Mouse (Mus musculus): ENCODE measurements around the gene Ms4a18. TPM values are rescaled to one million over a fixed set of nuclear protein-coding genes. Genes with fewer than 3 reads are reported as not detected.

Ms4a18 gene
- polyA plus RNA-seq, 1 experiment from 2014 or later, result not detected

- Histone ChIP-seq H3K9ac (no peak overlapping the region), H3K27me3 (no peaks in the 10 kb centered on the region), H3K4me2 (no peak overlapping the region), H3K4me1 (no peaks in the 10 kb centered on the region), H3K4me3 (no peak overlapping the region), H3K9me3 (no peaks in the 10 kb centered on the region), H3K36me3 (no peaks in the 10 kb centered on the region), H3K27ac (no peak overlapping the region)
- no peak for ATAC-seq (ENCODE audit: insufficient number of reproducible peaks, low FRiP score, low TSS enrichment, low read depth)
Observed at GRCm38 (mm10) chr19:11037570-11037969, 19.7 kb upstream of the Ms4a18 start.

DNA sequence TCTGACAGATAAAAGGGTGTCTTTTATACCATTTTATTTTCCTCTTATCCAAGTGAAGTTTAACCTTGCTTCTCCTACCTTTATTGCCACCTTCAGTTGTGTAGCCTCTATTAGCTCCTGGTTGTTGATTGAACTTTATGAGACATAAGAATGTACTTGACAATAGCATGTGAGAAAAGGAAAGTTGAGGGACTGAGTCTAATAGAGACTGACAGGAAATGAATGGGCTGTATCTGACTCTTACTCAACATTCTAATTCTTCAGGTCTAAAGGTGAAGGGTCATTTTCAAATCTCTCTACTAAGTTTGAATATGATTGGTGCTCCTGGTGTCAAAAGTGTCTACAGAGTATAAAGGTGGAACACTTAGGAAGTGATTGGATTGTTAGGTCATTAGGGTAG is 4.6 kb upstream of the Ms4a18 start:
- no peak overlapping the region for H3K4me3 ChIP-seq
- H3K4me2 ChIP-seq, result no peak overlapping the region
- ATAC-seq (ENCODE audit: insufficient number of reproducible peaks, low FRiP score, low TSS enrichment, low read depth), result no peak
- no peak overlapping the region for H3K9ac ChIP-seq
- H3K27me3 ChIP-seq, result no peaks in the 10 kb centered on the region
- H3K36me3 ChIP-seq, result no peaks in the 10 kb centered on the region
- no peaks in the 10 kb centered on the region for H3K9me3 ChIP-seq
- H3K4me1 ChIP-seq, result no peaks in the 10 kb centered on the region
- no peak overlapping the region for H3K27ac ChIP-seq

GRCm38 (mm10) chr19:11017251-11017650 is 580 bp downstream of the Ms4a18 start:
- no peak for ATAC-seq (ENCODE audit: insufficient number of reproducible peaks, low FRiP score, low TSS enrichment, low read depth)
- Histone ChIP-seq H3K9me3 (no peaks in the 10 kb centered on the region), H3K9ac (no peak overlapping the region), H3K4me3 (no peak overlapping the region), H3K36me3 (no peaks in the 10 kb centered on the region), H3K4me2 (no peak overlapping the region), H3K27me3 (no peaks in the 10 kb centered on the region), H3K4me1 (no peaks in the 10 kb centered on the region), H3K27ac (no peak overlapping the region)
- 72% methylated on average over 2 of the region's 2 CpGs for WGBS

DNA sequence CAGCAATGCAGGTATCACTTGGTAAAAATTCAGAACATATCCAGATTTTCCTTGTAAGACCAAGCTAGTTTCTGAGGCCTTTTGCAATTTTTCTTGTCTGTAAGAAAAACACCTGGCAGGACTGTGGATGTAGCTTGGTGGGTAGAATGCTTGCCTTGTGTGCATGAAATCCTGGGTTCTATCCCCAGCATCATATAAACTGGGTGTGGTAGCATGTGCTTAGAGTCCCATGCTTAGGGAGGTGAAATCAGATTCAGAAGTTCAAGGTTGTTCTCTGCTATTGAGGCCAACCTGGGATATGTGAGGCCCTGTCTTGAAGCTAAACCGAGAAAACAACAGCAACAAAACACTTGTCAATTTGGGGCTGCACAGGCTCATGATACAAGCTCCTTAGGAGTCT is 1.8 kb downstream of the Ms4a18 start:
- no peak overlapping the region for H3K4me2 ChIP-seq
- no peaks in the 10 kb centered on the region for H3K4me1 ChIP-seq
- no peak overlapping the region for H3K9ac ChIP-seq
- no peak for ATAC-seq (ENCODE audit: insufficient number of reproducible peaks, low FRiP score, low TSS enrichment, low read depth)
- H3K27me3 ChIP-seq, result no peaks in the 10 kb centered on the region
- no peak overlapping the region for H3K4me3 ChIP-seq
- WGBS, result 78% methylated on average over 1 of the region's 1 CpGs
- no peaks in the 10 kb centered on the region for H3K36me3 ChIP-seq
- no peak overlapping the region for H3K27ac ChIP-seq
- no peaks in the 10 kb centered on the region for H3K9me3 ChIP-seq

DNA sequence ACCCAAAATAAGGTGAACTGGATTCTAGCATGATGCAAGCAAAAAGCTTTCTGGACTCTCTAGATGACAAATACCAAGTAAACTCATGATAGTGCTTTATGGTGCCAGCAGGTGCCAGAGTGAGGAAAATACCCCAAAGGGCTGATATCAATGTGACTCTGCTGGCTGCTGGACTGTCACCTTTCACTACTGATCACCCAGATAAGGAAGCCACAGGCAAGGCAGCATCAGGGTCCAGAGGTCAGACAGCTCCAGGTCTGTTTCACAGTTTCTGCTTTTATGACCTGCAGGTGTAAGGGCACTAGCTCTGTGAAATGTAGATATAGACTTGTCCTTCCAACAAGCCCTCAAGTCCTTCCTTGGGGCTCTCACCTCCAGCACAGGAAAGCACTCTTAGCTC is 2.4 kb downstream of the Ms4a18 start:
- ATAC-seq (ENCODE audit: insufficient number of reproducible peaks, low FRiP score, low TSS enrichment, low read depth), result no peak
- Histone ChIP-seq H3K27me3 (no peaks in the 10 kb centered on the region), H3K4me1 (no peaks in the 10 kb centered on the region), H3K36me3 (no peaks in the 10 kb centered on the region), H3K9me3 (no peaks in the 10 kb centered on the region), H3K4me3 (no peak overlapping the region), H3K27ac (no peak overlapping the region), H3K9ac (no peak overlapping the region), H3K4me2 (no peak overlapping the region)

GRCm38 (mm10) chr19:10993150-10993549 is 24.7 kb downstream of the Ms4a18 start, which contains the start of gene Ms4a15:
Gene Ms4a15 (minus strand): TSS chr19:10993250.
- Histone ChIP-seq H3K27me3 (peaks cover 4% of the 10 kb centered on the region; the same call in 1 of the 2 replicates), H3K4me3 (no peak within 1 kb of the TSS), H3K4me2 (no peak within 1 kb of the TSS), H3K4me1 (no peaks in the 10 kb centered on the region), H3K9ac (no peak within 1 kb of the TSS), H3K9me3 (no peaks in the 10 kb centered on the region), H3K27ac (no peak within 1 kb of the TSS), H3K36me3 (no peaks in the 10 kb centered on the region)
- no peak for ATAC-seq (ENCODE audit: insufficient number of reproducible peaks, low FRiP score, low TSS enrichment, low read depth)
- WGBS, result 92% methylated on average over 7 of the region's 7 CpGs

GRCm38 (mm10) chr19:10991911-10992310 is 25.9 kb downstream of the Ms4a18 start:
- ATAC-seq (ENCODE audit: insufficient number of reproducible peaks, low FRiP score, low TSS enrichment, low read depth), result no peak
- Histone ChIP-seq H3K27ac (no peak overlapping the region), H3K36me3 (no peaks in the 10 kb centered on the region), H3K9me3 (no peaks in the 10 kb centered on the region), H3K27me3 (peaks cover 4% of the 10 kb centered on the region; the same call in 1 of the 2 replicates), H3K4me3 (no peak overlapping the region), H3K4me1 (no peaks in the 10 kb centered on the region), H3K4me2 (no peak overlapping the region), H3K9ac (no peak overlapping the region)

DNA sequence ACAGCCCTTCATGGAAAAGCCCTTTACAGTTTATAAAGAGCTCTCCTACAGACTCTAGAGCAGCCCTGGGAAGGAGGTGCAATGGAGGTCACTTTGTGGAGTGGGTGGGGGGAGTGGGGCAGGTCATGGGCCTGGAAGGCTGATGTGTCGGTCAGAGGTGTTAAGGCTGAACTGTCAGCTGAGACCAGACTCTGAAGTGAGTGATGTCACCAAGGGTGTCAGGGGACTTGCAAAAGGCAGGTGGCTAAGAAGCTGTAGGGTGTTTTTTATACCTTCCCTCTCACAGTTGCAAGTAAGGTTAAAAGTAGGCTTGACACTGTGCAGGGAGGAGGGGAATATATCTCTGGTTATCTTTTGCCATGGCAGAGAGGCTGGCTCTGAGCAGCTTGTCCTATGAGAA is 27.1 kb downstream of the Ms4a18 start:
- no peaks in the 10 kb centered on the region for H3K4me1 ChIP-seq
- H3K4me3 ChIP-seq, result no peak overlapping the region
- H3K4me2 ChIP-seq, result no peak overlapping the region
- H3K9me3 ChIP-seq, result no peaks in the 10 kb centered on the region
- 47% methylated on average over 1 of the region's 1 CpGs for WGBS
- no peak overlapping the region for H3K9ac ChIP-seq
- no peaks in the 10 kb centered on the region for H3K36me3 ChIP-seq
- no peak overlapping the region for H3K27ac ChIP-seq
- peaks cover 4% of the 10 kb centered on the region; the same call in 1 of the 2 replicates for H3K27me3 ChIP-seq
- no peak for ATAC-seq (ENCODE audit: insufficient number of reproducible peaks, low FRiP score, low TSS enrichment, low read depth)

DNA sequence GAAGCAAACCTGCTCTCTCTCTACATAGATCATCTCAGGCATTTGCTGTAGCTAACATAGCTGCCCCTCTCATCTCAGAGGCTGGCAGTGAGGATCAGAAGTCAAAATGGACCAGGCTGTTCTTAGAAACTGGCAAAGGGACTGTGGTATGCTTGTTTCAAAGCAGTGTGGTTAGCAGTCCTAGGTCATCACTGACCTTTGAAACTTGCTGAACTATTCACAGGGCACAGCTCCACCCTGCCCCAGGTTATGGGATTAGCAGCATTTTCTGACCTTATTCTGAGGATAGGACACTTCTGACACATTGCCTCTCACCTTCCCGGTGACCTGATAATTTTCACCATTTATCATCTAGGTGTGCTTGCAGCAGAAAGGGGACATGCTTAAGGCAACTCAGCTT is 29.3 kb downstream of the Ms4a18 start:
- Histone ChIP-seq H3K27ac (no peak overlapping the region), H3K4me2 (no peak overlapping the region), H3K9ac (no peak overlapping the region), H3K4me1 (no peaks in the 10 kb centered on the region), H3K9me3 (no peaks in the 10 kb centered on the region), H3K4me3 (no peak overlapping the region), H3K27me3 (peaks cover 4% of the 10 kb centered on the region; the same call in 1 of the 2 replicates), H3K36me3 (no peaks in the 10 kb centered on the region)
- ATAC-seq (ENCODE audit: insufficient number of reproducible peaks, low FRiP score, low TSS enrichment, low read depth), result no peak
- 67% methylated on average over 1 of the region's 1 CpGs for WGBS

DNA sequence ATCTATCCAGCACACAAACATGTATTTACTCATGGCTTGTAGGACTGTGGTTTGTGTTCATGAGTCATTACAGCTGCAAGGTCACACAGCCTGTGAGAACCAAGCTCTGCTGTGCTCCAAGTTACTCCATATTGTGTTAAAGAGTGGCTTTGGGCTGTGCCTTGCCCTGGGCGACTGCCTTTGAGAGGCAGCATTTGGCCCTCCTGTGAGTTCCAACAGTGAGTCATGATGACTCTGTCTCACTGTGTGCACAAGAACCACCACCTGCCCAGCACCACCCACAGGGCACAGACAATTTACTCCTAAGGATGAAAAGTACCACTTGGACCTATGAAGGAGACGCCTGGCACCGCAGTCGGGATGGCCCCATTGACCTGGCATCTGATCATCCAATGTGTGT is 31.9 kb downstream of the Ms4a18 start:
- H3K9ac ChIP-seq, result no peak overlapping the region
- H3K27me3 ChIP-seq, result 0 out of 2 replicates have a peak, but pooled peaks cover 4% of the 10 kb centered on the region
- H3K9me3 ChIP-seq, result no peaks in the 10 kb centered on the region
- H3K4me3 ChIP-seq, result no peak overlapping the region
- no peak overlapping the region for H3K4me2 ChIP-seq
- ATAC-seq (ENCODE audit: insufficient number of reproducible peaks, low FRiP score, low TSS enrichment, low read depth), result no peak
- H3K36me3 ChIP-seq, result no peaks in the 10 kb centered on the region
- H3K27ac ChIP-seq, result no peak overlapping the region
- WGBS, result 86% methylated on average over 4 of the region's 4 CpGs
- no peaks in the 10 kb centered on the region for H3K4me1 ChIP-seq

DNA sequence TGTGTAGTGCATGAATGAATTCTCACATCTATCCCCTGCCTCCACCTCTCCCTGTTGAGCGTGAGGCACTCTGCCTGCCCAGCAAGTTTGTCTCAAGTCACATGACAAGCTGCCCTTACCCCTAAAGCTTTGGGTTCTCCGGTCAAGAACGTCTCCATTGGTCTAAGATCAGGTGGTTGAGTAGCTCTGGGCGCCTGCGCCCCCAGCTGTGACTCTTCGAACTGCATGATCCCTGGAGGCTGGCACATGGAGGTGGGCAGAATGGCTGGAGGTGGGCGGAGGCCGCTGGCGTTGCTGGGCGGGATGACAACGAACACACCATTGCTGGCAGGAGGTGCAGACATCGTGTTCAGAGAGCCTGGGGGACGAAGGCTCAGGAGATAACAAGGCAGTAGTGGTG is 33.3 kb downstream of the Ms4a18 start:
- Histone ChIP-seq H3K27me3 (0 out of 2 replicates have a peak, but pooled peaks cover 3% of the 10 kb centered on the region), H3K4me2 (no peak overlapping the region), H3K36me3 (no peaks in the 10 kb centered on the region), H3K9ac (no peak overlapping the region), H3K4me3 (no peak overlapping the region), H3K4me1 (peaks cover 4% of the 10 kb centered on the region), H3K27ac (no peak overlapping the region), H3K9me3 (no peaks in the 10 kb centered on the region)
- 72% methylated on average over 13 of the region's 13 CpGs for WGBS
- no peak for ATAC-seq (ENCODE audit: insufficient number of reproducible peaks, low FRiP score, low TSS enrichment, low read depth)

- Histone ChIP-seq H3K9ac (no peak overlapping the region), H3K4me1 (peaks cover 7% of the 10 kb centered on the region), H3K4me2 (no peak overlapping the region), H3K4me3 (no peak overlapping the region), H3K27ac (no peak overlapping the region), H3K9me3 (no peaks in the 10 kb centered on the region), H3K27me3 (no peaks in the 10 kb centered on the region), H3K36me3 (no peaks in the 10 kb centered on the region)
- ATAC-seq (ENCODE audit: insufficient number of reproducible peaks, low FRiP score, low TSS enrichment, low read depth), result no peak
- 17% methylated on average over 14 of the region's 14 CpGs for WGBS
Observed at GRCm38 (mm10) chr19:10983146-10983545, 34.7 kb downstream of the Ms4a18 start.

- peaks cover 7% of the 10 kb centered on the region for H3K4me1 ChIP-seq
- H3K9ac ChIP-seq, result no peak overlapping the region
- WGBS, result 77% methylated on average over 5 of the region's 5 CpGs
- H3K27ac ChIP-seq, result no peak overlapping the region
- ATAC-seq (ENCODE audit: insufficient number of reproducible peaks, low FRiP score, low TSS enrichment, low read depth), result no peak
- no peaks in the 10 kb centered on the region for H3K27me3 ChIP-seq
- no peaks in the 10 kb centered on the region for H3K9me3 ChIP-seq
- H3K36me3 ChIP-seq, result no peaks in the 10 kb centered on the region
- H3K4me2 ChIP-seq, result no peak overlapping the region
- H3K4me3 ChIP-seq, result no peak overlapping the region
Observed at GRCm38 (mm10) chr19:10980210-10980609, 37.6 kb downstream of the Ms4a18 start.

All from limb, embryonic 15.5 days (tissue).